Mouse (Mus musculus): ENCODE results near the gene Mtln. TPM values are rescaled to one million over a fixed set of nuclear protein-coding genes. Genes with fewer than 3 reads are reported as not detected.
A peak's percentile ranks its signal among the peaks of the same experiment; 100 is the strongest.

The Mtln gene
- total RNA-seq, 2 experiments from 2014 or later: 53.9 to 58.1 TPM

DNA sequence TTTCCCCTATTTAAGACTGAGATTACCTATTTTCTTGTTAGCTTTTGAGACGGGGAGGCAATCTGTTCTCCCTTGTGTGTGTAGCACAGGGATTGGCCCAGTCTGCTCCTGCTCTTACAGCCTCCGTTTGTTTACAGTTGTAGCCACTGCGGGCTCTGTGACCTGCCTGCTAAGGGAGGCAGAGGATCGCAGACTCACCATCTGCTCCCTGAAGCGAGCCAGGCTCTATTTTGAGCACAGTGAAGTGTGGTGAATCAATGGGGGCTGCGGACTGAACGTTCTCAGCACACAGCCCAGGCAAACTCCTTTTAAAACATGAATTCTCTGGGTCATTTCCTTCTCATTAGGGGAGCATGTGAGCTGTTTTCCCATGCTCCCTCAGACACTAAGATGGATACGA is 35.1 kb downstream of the Mtln start:
- DNase-seq (ENCODE audit: low spot score in 2 of 2): peak; percentile 48 to 67

DNA sequence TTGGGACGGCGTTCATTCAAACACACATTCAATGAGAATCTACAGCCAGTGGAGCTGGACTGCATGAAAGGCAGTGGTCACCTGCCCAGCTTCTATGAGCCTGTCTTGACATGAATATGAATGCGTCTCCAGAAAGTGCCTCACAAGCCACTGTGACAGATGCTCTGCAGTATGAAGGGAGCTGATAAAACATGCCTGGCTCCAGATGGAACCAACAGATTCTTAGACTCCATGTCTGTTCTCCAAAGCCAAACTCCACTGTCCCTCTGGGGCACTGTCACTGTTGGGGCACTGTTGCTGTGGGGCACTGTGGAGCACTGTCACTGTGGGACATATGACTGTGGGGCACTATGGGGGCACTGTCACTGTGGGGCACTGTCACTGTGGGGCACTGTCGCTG is 38.2 kb downstream of the Mtln start:
- DNase-seq (ENCODE audit: low spot score in 2 of 2): peak in 1 of 2 experiments; percentile 32

DNA sequence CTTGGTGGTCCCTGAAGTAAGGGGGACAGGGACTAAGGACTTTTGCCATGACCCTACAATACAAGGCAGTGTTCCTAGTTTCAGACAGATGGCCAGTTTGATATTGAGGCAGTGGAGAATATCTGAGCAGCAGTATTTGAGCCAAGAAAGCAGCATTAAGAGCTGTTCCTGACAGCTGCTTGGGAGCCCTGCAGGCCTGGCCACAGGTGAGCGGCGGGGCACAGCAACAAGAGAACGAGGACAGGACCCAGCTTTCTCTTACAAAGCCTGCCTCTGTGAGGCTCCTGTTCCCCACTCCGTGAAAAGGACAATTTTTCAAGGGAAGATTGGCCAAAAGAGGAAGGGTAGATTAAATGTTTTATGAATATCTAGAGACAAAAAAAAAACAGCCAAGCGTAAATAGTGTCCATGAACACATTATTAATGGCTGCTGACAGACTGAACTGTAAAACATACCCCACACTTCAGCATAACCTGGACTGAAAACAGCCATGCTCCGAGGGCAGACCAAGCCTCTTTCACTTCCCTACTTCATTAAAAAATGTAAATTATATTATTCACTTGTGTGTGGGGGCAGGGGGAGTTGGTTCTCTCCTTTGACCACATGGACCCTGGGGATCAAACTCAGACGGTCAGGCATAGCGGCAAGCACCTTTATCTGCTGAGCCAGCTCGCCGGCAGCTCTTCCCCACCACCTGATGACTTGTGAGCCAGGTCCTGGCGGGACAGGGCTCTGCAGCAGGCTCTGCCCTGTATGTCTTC is 40.3 kb downstream of the Mtln start:
- no peak for DNase-seq (ENCODE audit: low spot score in 2 of 2)

DNA sequence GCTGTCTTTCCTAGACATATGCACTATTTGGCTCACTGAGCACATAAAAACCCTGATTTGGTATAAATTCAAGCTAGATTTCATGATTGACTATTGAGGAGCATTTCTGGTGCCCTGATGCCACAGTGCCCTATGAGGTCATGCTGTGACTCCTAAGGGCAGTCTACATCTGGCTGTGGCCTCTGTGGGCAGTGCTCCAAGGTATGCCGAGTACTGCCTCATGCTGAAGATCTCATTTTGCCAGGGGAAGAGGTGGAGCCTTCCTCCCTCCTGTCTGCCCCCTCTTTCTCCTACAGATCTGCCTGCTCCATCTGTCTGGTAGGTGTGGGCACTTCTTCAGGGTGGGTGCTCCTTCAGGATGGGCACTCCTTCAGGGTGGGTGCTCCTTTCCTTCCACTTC is 42.9 kb downstream of the Mtln start:
- DNase-seq (ENCODE audit: low spot score in 2 of 2): no peak

DNA sequence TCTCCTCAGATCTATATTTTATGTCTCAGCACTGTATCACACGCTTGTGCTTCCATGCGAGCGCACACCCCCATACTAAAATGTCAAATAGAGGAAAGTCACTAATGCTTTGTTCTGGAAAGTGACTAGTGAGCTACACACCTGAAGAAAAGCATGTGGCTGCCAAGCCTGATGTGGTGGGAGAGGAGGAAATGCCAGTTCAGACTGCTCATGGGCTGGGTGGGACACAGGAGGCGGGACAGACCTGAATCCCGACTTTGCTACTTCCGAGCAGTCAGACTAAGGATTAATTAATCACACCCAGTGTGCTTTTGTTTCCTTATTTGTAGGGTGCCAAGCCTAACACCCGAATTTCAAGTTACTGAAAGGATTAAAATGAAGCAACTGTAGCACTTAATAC is 44.0 kb downstream of the Mtln start:
- DNase-seq (ENCODE audit: low spot score in 2 of 2): no peak

DNA sequence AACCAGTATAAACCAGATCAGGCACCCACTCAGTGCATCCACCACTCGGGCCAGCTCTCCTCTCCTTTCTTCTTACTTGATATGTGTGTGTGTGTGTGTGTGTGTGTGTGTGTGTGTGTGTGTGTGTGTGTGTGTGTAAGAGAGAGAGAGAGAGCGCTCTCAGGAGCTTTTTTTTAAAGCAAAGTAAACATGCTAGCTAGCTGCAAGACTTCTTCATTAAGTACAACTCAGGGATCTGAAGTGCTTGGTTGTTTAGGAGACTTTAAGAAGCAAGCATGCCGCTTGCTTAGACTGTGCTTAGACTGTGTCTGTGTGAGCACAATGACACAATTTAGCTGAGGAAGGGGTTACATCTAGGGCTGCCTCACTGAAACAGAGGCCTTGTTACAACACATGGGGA is 49.7 kb downstream of the Mtln start:
- no peak for DNase-seq (ENCODE audit: low spot score in 2 of 2)

Other genes starting within 250 kb of the Mtln start
- gene Zfp661, start 205.4 kb downstream of the Mtln start, total RNA-seq (2021): 1 to 10 TPM; 8.4 to 8.8 TPM
- gene Mrps5, start 205.3 kb downstream of the Mtln start, total RNA-seq (2021): 10 to 100 TPM; 82.9 to 94.5 TPM
- 10 to 100 TPM; 79.8 to 96.3 TPM for gene Mal, start 135.8 kb downstream of the Mtln start, total RNA-seq (2021)
- gene Mall, start 62.6 kb downstream of the Mtln start, total RNA-seq (2021): 1 to 10 TPM in 1 of 2 experiments, under 1 TPM in 1; 0.87 to 1.1 TPM
- gene Nphp1, start 3.6 kb downstream of the Mtln start, total RNA-seq (2021): 10 to 100 TPM; 18.7 to 21.6 TPM
- under 1 TPM; 0.20 to 0.35 TPM for gene Bub1, start 39.4 kb upstream of the Mtln start, total RNA-seq (2021)
- gene Acoxl, start 46.4 kb upstream of the Mtln start, total RNA-seq (2021): not detected

Measured in layer of hippocampus, adult 18-20 months (tissue).